Mouse (Mus musculus): Measurements from ENCODE around the gene Ccdc82. TPM values are rescaled to one million over a fixed set of nuclear protein-coding genes. Genes with fewer than 3 reads are reported as not detected.

Ccdc82 gene
- polyA plus RNA-seq, 1 experiment from 2014 or later = 8.5 TPM

DNA sequence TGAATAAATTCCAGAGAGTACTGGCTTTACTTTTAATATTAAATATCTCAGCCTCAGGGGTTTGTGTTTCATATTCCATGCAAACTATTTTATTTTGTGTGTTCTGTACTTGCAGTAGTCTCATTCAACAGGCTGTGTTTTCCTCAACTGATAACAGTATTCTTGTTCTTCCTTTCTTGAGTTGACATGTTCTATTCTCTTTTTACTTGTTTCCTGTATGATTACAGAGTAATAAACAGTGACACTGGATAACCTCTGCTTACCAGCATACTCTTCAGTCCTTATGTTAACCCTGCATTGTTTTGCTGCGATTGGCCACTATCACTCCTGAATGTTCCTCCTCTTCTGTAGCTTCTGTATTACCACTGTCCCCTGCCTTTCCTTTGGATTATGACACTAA is 10.0 kb downstream of the Ccdc82 start:
- no peak overlapping the region for H3K9ac ChIP-seq
- H3K36me3 ChIP-seq = no peaks in the 10 kb centered on the region
- no peaks in the 10 kb centered on the region for H3K4me1 ChIP-seq
- no peak for ATAC-seq (ENCODE audit: insufficient number of reproducible peaks, low FRiP score, low TSS enrichment, low read depth)
- no peaks in the 10 kb centered on the region for H3K9me3 ChIP-seq
- H3K27me3 ChIP-seq = no peaks in the 10 kb centered on the region
- WGBS = 100% methylated on average over 1 of the region's 1 CpGs
- no peak overlapping the region for H3K4me2 ChIP-seq
- H3K27ac ChIP-seq = no peak overlapping the region
- H3K4me3 ChIP-seq = no peak overlapping the region

DNA sequence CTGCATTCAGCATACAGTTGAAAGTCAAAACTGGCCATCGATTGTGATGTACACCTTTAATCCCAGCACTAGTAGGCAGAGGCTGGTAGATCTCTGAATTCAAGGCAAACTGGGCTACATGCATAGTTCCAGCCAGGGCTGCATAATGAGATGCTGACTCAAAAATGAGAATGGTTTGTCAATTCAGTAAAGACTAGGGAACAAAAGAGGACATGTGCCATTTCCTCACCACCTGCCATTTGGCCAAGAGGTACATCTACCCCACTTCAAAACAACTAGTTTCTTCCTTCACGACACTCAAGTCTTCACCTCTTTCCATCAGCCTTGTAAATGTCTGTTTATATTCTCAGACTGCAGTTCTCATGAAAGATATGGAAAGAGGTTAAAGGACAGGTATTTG is 11.4 kb downstream of the Ccdc82 start:
- WGBS = 87% methylated on average over 2 of the region's 2 CpGs
- no peak overlapping the region for H3K4me2 ChIP-seq
- ATAC-seq (ENCODE audit: insufficient number of reproducible peaks, low FRiP score, low TSS enrichment, low read depth) = no peak

DNA sequence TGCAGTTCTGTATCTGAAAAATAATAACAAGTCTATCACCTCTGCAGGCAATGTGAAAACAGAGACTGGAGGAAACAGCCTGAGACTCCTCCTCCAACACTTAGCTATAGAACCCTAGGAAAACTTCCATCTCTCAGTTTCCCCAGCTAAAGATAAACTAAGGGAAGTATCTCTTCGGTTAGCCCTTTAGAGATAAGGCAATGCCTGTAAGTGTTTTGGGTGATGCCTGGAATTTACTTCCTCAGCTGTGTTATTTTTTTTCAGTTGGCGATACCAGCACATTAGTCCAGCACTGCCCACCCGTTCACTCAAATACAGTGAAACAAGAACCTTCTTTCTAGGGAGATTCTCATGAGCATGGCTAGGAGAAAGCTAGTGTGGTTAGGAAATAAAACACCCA is 14.2 kb downstream of the Ccdc82 start:
- Histone ChIP-seq H3K4me2 (no peak overlapping the region), H3K4me1 (no peaks in the 10 kb centered on the region), H3K9me3 (no peaks in the 10 kb centered on the region), H3K4me3 (no peak overlapping the region), H3K27me3 (no peaks in the 10 kb centered on the region), H3K36me3 (no peaks in the 10 kb centered on the region), H3K9ac (no peak overlapping the region), H3K27ac (no peak overlapping the region)
- ATAC-seq (ENCODE audit: insufficient number of reproducible peaks, low FRiP score, low TSS enrichment, low read depth) = no peak
- WGBS = 74% methylated on average over 3 of the region's 3 CpGs

More for the DNA sequence above, 11.4 kb downstream of the Ccdc82 start:
- no peaks in the 10 kb centered on the region for H3K36me3 ChIP-seq
- H3K27me3 ChIP-seq = no peaks in the 10 kb centered on the region
- no peaks in the 10 kb centered on the region for H3K4me1 ChIP-seq
- H3K4me3 ChIP-seq = no peak overlapping the region
- H3K9me3 ChIP-seq = no peaks in the 10 kb centered on the region
- H3K9ac ChIP-seq = no peak overlapping the region
- H3K27ac ChIP-seq = no peak overlapping the region

DNA sequence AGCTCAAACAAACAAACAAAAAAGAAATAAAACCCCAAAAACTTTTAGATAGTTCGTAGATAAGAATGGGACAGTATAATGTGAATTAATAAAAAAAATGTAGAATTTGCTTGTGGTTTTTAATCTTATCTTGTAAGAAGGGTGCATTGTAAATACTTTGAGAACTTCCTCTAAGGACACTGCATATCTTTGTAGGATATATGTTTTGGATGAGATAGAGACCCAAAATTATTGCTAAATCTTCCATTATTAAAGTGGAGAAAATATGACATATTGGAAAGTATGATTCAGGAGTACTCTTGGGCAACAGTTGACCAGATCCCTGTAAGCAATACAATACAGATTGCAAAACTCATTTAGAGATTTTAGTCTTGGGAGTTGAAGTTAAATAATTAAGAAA is 26.5 kb downstream of the Ccdc82 start:
- Histone ChIP-seq H3K9me3 (no peaks in the 10 kb centered on the region), H3K4me1 (no peaks in the 10 kb centered on the region), H3K4me2 (no peak overlapping the region), H3K27ac (no peak overlapping the region), H3K36me3 (no peaks in the 10 kb centered on the region), H3K9ac (no peak overlapping the region), H3K4me3 (no peak overlapping the region), H3K27me3 (no peaks in the 10 kb centered on the region)
- no peak for ATAC-seq (ENCODE audit: insufficient number of reproducible peaks, low FRiP score, low TSS enrichment, low read depth)
- WGBS = 85% methylated on average over 1 of the region's 1 CpGs

DNA sequence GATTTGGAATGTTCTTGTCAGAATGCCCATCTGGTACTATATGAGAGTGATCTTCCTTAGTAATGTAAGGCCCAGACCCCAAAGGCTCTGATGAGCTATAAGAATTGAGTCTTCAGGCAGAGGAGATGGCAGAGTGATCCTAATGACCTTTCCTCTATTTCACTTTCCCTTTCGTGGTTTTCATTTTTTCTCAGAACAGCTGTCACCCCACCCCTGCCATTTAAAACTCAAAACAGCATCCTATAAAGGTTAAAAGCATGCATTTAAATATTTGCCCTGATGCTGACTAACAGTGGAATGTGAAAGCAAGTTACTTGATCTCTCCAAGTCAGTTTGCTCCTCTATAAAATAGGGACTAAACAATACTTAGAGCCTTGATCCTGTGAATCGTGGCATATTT is 40.7 kb downstream of the Ccdc82 start:
- Histone ChIP-seq H3K4me2 (no peak overlapping the region), H3K36me3 (no peaks in the 10 kb centered on the region), H3K4me3 (no peak overlapping the region), H3K27me3 (no peaks in the 10 kb centered on the region), H3K9ac (no peak overlapping the region), H3K4me1 (no peaks in the 10 kb centered on the region), H3K27ac (no peak overlapping the region), H3K9me3 (no peaks in the 10 kb centered on the region)
- ATAC-seq (ENCODE audit: insufficient number of reproducible peaks, low FRiP score, low TSS enrichment, low read depth) = no peak
- WGBS = 41% methylated on average over 2 of the region's 2 CpGs

DNA sequence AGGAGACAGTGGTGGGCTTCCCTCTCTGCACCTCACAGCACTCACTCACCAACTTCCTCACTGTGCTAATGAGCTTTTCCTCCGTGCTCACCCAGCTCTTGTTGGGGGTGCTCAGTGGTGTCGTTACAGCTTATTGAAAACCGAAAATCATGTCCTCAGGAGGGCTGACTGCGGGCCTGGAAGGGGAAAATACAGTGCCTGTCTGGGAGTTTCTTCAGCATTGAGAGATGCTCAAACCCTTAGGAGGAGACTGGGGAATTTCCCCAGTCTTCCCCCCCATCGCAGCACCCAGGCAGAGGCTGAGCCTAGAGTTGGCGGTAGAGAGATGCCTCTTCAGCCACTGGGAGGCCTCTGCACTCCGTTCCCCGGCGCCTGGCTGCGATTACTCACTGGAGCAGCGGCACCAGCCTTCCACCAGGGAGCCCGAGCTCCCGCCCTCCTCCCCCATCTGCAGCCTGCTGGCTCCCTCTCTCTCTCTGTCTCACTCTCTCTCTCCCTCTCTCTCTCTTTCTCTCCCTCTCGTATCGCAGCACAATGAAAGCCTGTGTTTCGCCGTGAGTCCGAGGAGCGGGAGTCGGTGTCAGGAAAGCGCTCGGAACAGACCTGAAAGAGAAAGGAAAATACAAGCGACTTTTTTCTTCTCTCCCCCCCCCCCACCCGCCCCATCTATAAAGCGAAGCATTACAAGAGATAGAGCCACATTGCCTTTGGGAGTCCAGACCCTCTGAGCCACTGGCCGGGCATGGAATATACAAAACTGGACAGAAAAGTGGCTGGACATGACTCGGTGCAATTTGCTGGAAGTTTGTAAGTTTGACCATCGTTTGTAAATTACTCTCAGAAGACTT is 49.7 kb downstream of the Ccdc82 start:
- H3K4me3 ChIP-seq = peak overlapping the region; percentile 51
- WGBS = under 1% methylated on average over 28 of the region's 28 CpGs
- peak; percentile 87 for ATAC-seq (ENCODE audit: insufficient number of reproducible peaks, low FRiP score, low TSS enrichment, low read depth)
- no peaks in the 10 kb centered on the region for H3K36me3 ChIP-seq
- H3K9ac ChIP-seq = peak overlapping the region; percentile 47
- peaks cover 43% of the 10 kb centered on the region for H3K4me1 ChIP-seq
- H3K4me2 ChIP-seq = peak overlapping the region; percentile 94
- peak overlapping the region; percentile 81 for H3K27ac ChIP-seq
- H3K9me3 ChIP-seq = no peaks in the 10 kb centered on the region
- H3K27me3 ChIP-seq = no peaks in the 10 kb centered on the region

DNA sequence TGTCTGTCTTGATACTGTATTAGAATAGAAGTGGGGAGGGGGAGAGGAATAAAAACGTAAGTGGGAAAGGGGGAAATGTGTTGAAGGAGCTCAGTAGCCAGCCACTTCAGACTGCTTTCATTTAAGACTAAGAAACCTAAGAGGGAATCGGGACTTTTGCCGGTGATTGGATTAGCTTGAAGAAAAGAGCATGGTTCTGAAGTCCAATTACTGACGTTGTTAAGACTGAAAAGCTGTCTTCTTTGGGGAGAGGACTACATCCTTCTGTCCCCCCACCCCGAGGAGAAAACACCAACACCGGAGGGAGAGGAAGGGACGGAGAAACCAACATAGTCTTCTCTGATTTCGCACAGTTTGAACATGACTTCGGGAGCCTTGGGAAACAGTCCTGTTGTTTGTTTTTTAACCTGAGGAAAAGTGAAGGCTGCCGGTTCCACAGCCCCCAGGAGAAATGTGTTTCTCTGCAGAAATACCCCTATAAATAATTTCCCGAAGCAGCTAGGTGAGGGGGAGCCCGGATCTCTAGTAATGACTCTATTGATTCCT is 50.4 kb downstream of the Ccdc82 start:
- ATAC-seq (ENCODE audit: insufficient number of reproducible peaks, low FRiP score, low TSS enrichment, low read depth) = no peak
- peak overlapping the region; percentile 51 for H3K4me3 ChIP-seq
- peaks cover 46% of the 10 kb centered on the region for H3K4me1 ChIP-seq
- no peaks in the 10 kb centered on the region for H3K9me3 ChIP-seq
- H3K4me2 ChIP-seq = peak overlapping the region; percentile 94
- H3K27ac ChIP-seq = peak overlapping the region; percentile 81
- WGBS = 0% methylated on average over 12 of the region's 12 CpGs
- H3K9ac ChIP-seq = peak overlapping the region; percentile 47
- H3K36me3 ChIP-seq = no peaks in the 10 kb centered on the region
- no peaks in the 10 kb centered on the region for H3K27me3 ChIP-seq

DNA sequence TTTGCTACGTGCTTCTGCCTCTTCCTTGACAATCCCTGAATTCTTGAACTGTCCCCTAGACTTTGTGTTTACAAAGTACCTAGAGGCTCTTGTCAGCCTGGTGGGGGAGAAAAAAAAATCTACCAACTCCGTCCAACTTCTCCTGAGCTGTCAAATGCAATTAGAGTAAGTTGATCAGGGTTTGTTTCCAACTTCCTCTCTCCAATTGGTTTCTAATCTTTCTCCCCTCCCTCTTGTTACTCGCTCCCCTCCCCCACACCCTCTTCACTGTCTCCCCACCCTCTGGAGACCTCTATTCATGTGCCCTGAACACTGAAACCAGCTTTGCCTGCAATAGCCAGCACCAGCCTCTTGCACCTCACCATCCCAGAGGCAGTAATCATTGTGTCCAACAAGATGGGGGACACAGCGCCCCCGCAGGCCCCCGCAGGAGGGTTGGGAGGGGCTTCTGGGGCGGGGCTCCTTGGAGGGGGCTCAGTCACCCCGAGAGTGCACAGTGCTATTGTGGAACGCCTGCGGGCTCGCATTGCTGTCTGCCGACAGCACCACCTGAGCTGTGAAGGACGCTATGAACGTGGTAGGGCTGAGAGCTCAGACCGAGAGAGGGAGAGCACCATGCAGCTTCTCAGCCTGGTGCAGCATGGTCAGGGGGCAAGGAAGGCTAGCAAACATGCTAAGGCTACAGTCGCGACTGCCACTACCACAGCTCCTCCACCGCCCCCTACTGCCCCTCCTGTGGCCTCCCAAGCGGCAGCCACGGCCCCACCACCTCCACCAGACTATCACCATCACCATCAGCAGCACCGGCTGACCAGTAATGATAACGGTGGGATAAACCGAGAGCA is 51.1 kb downstream of the Ccdc82 start, which contains the start of gene Maml2:
Maml2 (plus strand) TSS at position 290 of the 845 bp plus-strand sequence.
- peak; percentile 57 for ATAC-seq (ENCODE audit: insufficient number of reproducible peaks, low FRiP score, low TSS enrichment, low read depth)
- Histone ChIP-seq H3K9ac (peak within 1 kb of the TSS; percentile 47), H3K4me3 (peak within 1 kb of the TSS; percentile 51), H3K36me3 (no peaks in the 10 kb centered on the region), H3K27me3 (no peaks in the 10 kb centered on the region), H3K4me1 (peaks cover 46% of the 10 kb centered on the region), H3K9me3 (no peaks in the 10 kb centered on the region), H3K27ac (peak within 1 kb of the TSS; percentile 81), H3K4me2 (peak within 1 kb of the TSS; percentile 94)
- under 1% methylated on average over 23 of the region's 23 CpGs for WGBS

DNA sequence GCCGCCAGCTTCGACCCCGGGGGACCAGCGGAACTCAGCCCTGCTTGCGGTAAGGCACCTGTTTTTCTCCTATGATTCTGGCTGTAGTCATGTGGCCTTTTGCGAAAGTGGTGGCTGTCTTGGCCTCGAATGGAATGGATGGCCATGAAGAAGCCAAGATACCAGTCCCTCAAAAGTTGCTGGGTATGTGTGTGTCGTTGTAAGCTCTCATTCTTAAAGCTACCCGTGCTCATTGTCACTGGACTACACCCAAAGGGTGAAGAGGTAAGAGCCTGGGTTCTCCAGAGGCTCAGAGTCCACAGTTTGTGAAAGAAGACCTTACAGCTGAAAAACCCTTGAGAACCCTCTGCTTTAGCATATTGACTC is 51.7 kb downstream of the Ccdc82 start:
- Histone ChIP-seq H3K27ac (no peak overlapping the region), H3K4me2 (peak overlapping the region; percentile 94), H3K27me3 (no peaks in the 10 kb centered on the region), H3K4me1 (peaks cover 46% of the 10 kb centered on the region), H3K9ac (peak overlapping the region; percentile 47), H3K4me3 (peak overlapping the region; percentile 51), H3K36me3 (no peaks in the 10 kb centered on the region), H3K9me3 (no peaks in the 10 kb centered on the region)
- no peak for ATAC-seq (ENCODE audit: insufficient number of reproducible peaks, low FRiP score, low TSS enrichment, low read depth)
- WGBS = 29% methylated on average over 9 of the region's 9 CpGs

DNA sequence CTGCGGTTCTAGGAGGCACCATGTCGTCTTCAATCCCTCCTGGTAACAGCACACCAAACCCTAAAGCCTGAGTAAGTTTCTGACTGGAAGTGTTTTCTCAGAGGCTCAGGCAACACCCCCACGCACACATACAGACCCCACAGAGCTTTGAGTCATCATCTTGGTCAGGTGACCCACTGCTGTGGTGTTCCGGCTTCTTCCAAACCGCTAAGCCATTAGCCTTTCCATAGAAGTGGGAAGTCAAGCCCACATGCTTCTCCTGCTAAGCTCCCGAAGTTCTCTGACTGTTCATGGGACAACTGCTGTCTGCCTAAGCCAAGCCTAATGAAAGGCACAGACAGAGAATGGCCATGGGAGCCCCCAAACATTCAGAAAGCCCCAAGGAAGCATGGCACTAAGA is 52.4 kb downstream of the Ccdc82 start:
- Histone ChIP-seq H3K4me3 (peak overlapping the region; percentile 51), H3K9me3 (no peaks in the 10 kb centered on the region), H3K9ac (no peak overlapping the region), H3K27me3 (no peaks in the 10 kb centered on the region), H3K27ac (no peak overlapping the region), H3K4me2 (peak overlapping the region; percentile 94), H3K36me3 (no peaks in the 10 kb centered on the region), H3K4me1 (peaks cover 52% of the 10 kb centered on the region)
- WGBS = 73% methylated on average over 6 of the region's 6 CpGs
- no peak for ATAC-seq (ENCODE audit: insufficient number of reproducible peaks, low FRiP score, low TSS enrichment, low read depth)

DNA sequence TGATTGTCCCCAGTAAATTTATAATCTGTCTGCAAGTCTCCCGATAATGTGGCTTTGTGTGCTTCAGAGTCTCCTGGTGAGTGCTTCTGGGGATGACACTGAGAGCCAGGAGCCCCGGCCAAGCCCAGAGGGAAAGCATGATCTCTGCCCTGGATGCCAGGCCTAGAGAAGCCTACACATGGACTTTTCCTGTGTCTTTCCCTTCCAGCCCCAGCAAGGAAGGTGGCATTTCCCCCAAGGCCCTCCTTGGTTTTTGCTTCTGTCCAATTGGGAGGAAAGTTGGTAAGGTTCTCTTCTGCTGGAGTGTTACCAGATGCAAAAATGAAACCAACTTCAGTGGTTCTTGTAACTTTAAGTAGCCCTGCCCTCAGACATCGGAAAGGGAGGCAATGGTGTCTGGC is 53.3 kb downstream of the Ccdc82 start:
- H3K9ac ChIP-seq = no peak overlapping the region
- WGBS = 39% methylated on average over 3 of the region's 3 CpGs

More for the DNA sequence above, 53.3 kb downstream of the Ccdc82 start:
- no peak for ATAC-seq (ENCODE audit: insufficient number of reproducible peaks, low FRiP score, low TSS enrichment, low read depth)
- Histone ChIP-seq H3K9me3 (no peaks in the 10 kb centered on the region), H3K4me2 (peak overlapping the region; percentile 94), H3K4me3 (peak overlapping the region; percentile 51), H3K4me1 (peaks cover 52% of the 10 kb centered on the region), H3K27ac (0 out of 2 replicates have a peak overlapping the region, but pooled peaks have one; percentile 17), H3K27me3 (no peaks in the 10 kb centered on the region), H3K36me3 (no peaks in the 10 kb centered on the region)
